Mouse (Mus musculus): ENCODE results near the gene Rsbn1. TPM values are rescaled to one million over a fixed set of nuclear protein-coding genes. Genes with fewer than 3 reads are reported as not detected.
A peak's percentile ranks its signal among the peaks of the same experiment; 100 is the strongest.

Gene Rsbn1
- polyA plus RNA-seq, 1 experiment from 2014 or later: 7.2 TPM

- TF ChIP-seq EP300 (optimal IDR thresholded peaks at IDR 0.05): no peak
- no peak for TF ChIP-seq CTCF (IDR thresholded peaks at IDR 0.05; ENCODE audit: low read depth)
- 0 out of 2 replicates have a peak, but pooled peaks cover 2% of the 10 kb centered on the region for H3K4me1 ChIP-seq (replicated peaks; ENCODE audit: control insufficient read depth, insufficient read depth)
- no peaks in the 10 kb centered on the region for H3K27me3 ChIP-seq (ENCODE audit: control insufficient read depth, insufficient read depth, low read length)
- peak overlapping the region; percentile 94; the same call in 1 of the 2 replicates for H3K27ac ChIP-seq (replicated peaks)
- DNase-seq (ENCODE audit: low spot score) (peak; percentile 33), ATAC-seq (ENCODE audit: low FRiP score, low TSS enrichment) (no peak)
- no peaks in the 10 kb centered on the region for H3K36me3 ChIP-seq (ENCODE audit: control insufficient read depth, insufficient read depth, low read length)
- no peaks in the 10 kb centered on the region for H3K9me3 ChIP-seq (ENCODE audit: control insufficient read depth, low read length)
- H3K4me3 ChIP-seq (ENCODE audit: low read depth, low read length): peak overlapping the region; percentile 99
- H3K4me2 ChIP-seq (replicated peaks; ENCODE audit: low read depth): peak overlapping the region; percentile 56
- WGBS: 4% methylated on average over 11 of the region's 11 CpGs
- H3K9ac ChIP-seq (ENCODE audit: low read length): peak overlapping the region; percentile 47
Observed at GRCm38 (mm10) chr3:103913451-103913961, 414 bp upstream of the Rsbn1 start.

- Histone ChIP-seq H3K9me3 (ENCODE audit: control insufficient read depth, low read length) (no peaks in the 10 kb centered on the region), H3K27ac (replicated peaks) (peak overlapping the region; percentile 94), H3K4me2 (replicated peaks; ENCODE audit: low read depth) (peak overlapping the region; percentile 73), H3K9ac (ENCODE audit: low read length) (peak overlapping the region; percentile 93), H3K4me1 (replicated peaks; ENCODE audit: control insufficient read depth, insufficient read depth) (0 out of 2 replicates have a peak, but pooled peaks cover 2% of the 10 kb centered on the region), H3K27me3 (ENCODE audit: control insufficient read depth, insufficient read depth, low read length) (no peaks in the 10 kb centered on the region), H3K4me3 (ENCODE audit: low read depth, low read length) (peak overlapping the region; percentile 99), H3K36me3 (ENCODE audit: control insufficient read depth, insufficient read depth, low read length) (no peaks in the 10 kb centered on the region)
- WGBS: under 1% methylated on average over 45 of the region's 60 CpGs
- peak; percentile 70 for DNase-seq (ENCODE audit: low spot score)
- peak; percentile 31 for ATAC-seq (ENCODE audit: low FRiP score, low TSS enrichment)
- TF ChIP-seq CTCF (IDR thresholded peaks at IDR 0.05; ENCODE audit: low read depth) (no peak), EP300 (optimal IDR thresholded peaks at IDR 0.05) (no peak)
Observed at GRCm38 (mm10) chr3:103914732-103915508, 1.0 kb downstream of the Rsbn1 start.

- no peaks in the 10 kb centered on the region for H3K36me3 ChIP-seq (ENCODE audit: control insufficient read depth, insufficient read depth, low read length)
- H3K4me2 ChIP-seq (replicated peaks; ENCODE audit: low read depth): peak overlapping the region; percentile 73
- peak overlapping the region; percentile 93 for H3K9ac ChIP-seq (ENCODE audit: low read length)
- ATAC-seq (ENCODE audit: low FRiP score, low TSS enrichment) (no peak), DNase-seq (ENCODE audit: low spot score) (no peak)
- peak overlapping the region; percentile 99 for H3K4me3 ChIP-seq (ENCODE audit: low read depth, low read length)
- H3K27ac ChIP-seq (replicated peaks): peak overlapping the region; percentile 94; the same call in 1 of the 2 replicates
- no peaks in the 10 kb centered on the region for H3K27me3 ChIP-seq (ENCODE audit: control insufficient read depth, insufficient read depth, low read length)
- WGBS: 3% methylated on average over 7 of the region's 7 CpGs
- H3K9me3 ChIP-seq (ENCODE audit: control insufficient read depth, low read length): no peaks in the 10 kb centered on the region
- TF ChIP-seq EP300 (optimal IDR thresholded peaks at IDR 0.05): no peak
- TF ChIP-seq CTCF (IDR thresholded peaks at IDR 0.05; ENCODE audit: low read depth): no peak
- H3K4me1 ChIP-seq (replicated peaks; ENCODE audit: control insufficient read depth, insufficient read depth): 0 out of 2 replicates have a peak, but pooled peaks cover 2% of the 10 kb centered on the region
Observed at GRCm38 (mm10) chr3:103915509-103915896, 1.6 kb downstream of the Rsbn1 start.

GRCm38 (mm10) chr3:103916205-103916838, 2.4 kb downstream of the Rsbn1 start:
- Histone ChIP-seq H3K27me3 (ENCODE audit: control insufficient read depth, insufficient read depth, low read length) (no peaks in the 10 kb centered on the region), H3K9ac (ENCODE audit: low read length) (no peak overlapping the region), H3K36me3 (ENCODE audit: control insufficient read depth, insufficient read depth, low read length) (no peaks in the 10 kb centered on the region), H3K4me3 (ENCODE audit: low read depth, low read length) (peak overlapping the region; percentile 99), H3K4me1 (replicated peaks; ENCODE audit: control insufficient read depth, insufficient read depth) (0 out of 2 replicates have a peak, but pooled peaks cover 2% of the 10 kb centered on the region), H3K27ac (replicated peaks) (no peak overlapping the region), H3K4me2 (replicated peaks; ENCODE audit: low read depth) (peak overlapping the region; percentile 73), H3K9me3 (ENCODE audit: control insufficient read depth, low read length) (no peaks in the 10 kb centered on the region)
- WGBS: 21% methylated on average over 5 of the region's 5 CpGs
- no peak for ATAC-seq (ENCODE audit: low FRiP score, low TSS enrichment)
- TF ChIP-seq CTCF (IDR thresholded peaks at IDR 0.05; ENCODE audit: low read depth) (no peak), EP300 (optimal IDR thresholded peaks at IDR 0.05) (no peak)
- no peak for DNase-seq (ENCODE audit: low spot score)

- no peak for ATAC-seq (ENCODE audit: low FRiP score, low TSS enrichment)
- Histone ChIP-seq H3K36me3 (ENCODE audit: control insufficient read depth, insufficient read depth, low read length) (no peaks in the 10 kb centered on the region), H3K27me3 (ENCODE audit: control insufficient read depth, insufficient read depth, low read length) (no peaks in the 10 kb centered on the region), H3K4me1 (replicated peaks; ENCODE audit: control insufficient read depth, insufficient read depth) (0 out of 2 replicates have a peak, but pooled peaks cover 2% of the 10 kb centered on the region), H3K4me2 (replicated peaks; ENCODE audit: low read depth) (peak overlapping the region; percentile 73), H3K4me3 (ENCODE audit: low read depth, low read length) (no peak overlapping the region), H3K27ac (replicated peaks) (no peak overlapping the region), H3K9ac (ENCODE audit: low read length) (no peak overlapping the region), H3K9me3 (ENCODE audit: control insufficient read depth, low read length) (no peaks in the 10 kb centered on the region)
- no peak for DNase-seq (ENCODE audit: low spot score)
- no peak for TF ChIP-seq EP300 (optimal IDR thresholded peaks at IDR 0.05)
- no peak for TF ChIP-seq CTCF (IDR thresholded peaks at IDR 0.05; ENCODE audit: low read depth)
- 34% methylated on average over 3 of the region's 3 CpGs for WGBS
Observed at GRCm38 (mm10) chr3:103916839-103917237, 2.9 kb downstream of the Rsbn1 start.
